Mouse (Mus musculus) Patski (cell line): ENCODE data around the gene Serinc2. TPM values are rescaled to one million over a fixed set of nuclear protein-coding genes. Genes with fewer than 3 reads are reported as not detected.

Source experiments
- ATAC-seq: fragments of 100-300 bp; one replicate; pipeline ENCODE4 v1.8.0; 2021
- CTCF ChIA-PET: fragments of 350-600 bp; sonication (Branson Sonifier 250); formaldehyde crosslinking; loops from one replicate; lab custom pipeline; 2022; ENCODE audit warnings: inconsistent platforms; lab: Charles Lee
- POLR2A ChIA-PET: fragments of 350-600 bp; sonication (Branson Sonifier 250); formaldehyde crosslinking; loops from one replicate; lab custom pipeline; 2022; ENCODE audit warnings: antibody characterized with exemption, inconsistent platforms; lab: Charles Lee
- DNase-seq: peaks from one replicate; pipeline ENCODE4 v3.0.0-alpha.2; 2011; ENCODE audit warnings: low read depth, low spot score
- H3K27me3 ChIP-seq: fragments of 371-371 bp; one replicate; pipeline ENCODE4 v1.5.1; 2021
- CTCF ChIP-seq: fragments of 100-300 bp; IDR thresholded peaks from one replicate; pipeline ENCODE4 v1.5.1; 2021
- in situ Hi-C: fragments of 300-500 bp; cut with MboI; formaldehyde crosslinking; loops from 3 replicates; pipeline ENCODE4 v1.11.1; 2018; ENCODE audit warnings: low pct_unique_long_range_greater_than_20kb, mixed read lengths
- polyA plus RNA-seq: library from polyadenylated mRNA; unstranded; gene quantifications from one replicate; pipeline ENCODE4 v1.2.3, GENCODE M21; 2021

Gene Serinc2
- polyA plus RNA-seq, 1 experiment from 2014 or later = 77.5 TPM

DNA sequence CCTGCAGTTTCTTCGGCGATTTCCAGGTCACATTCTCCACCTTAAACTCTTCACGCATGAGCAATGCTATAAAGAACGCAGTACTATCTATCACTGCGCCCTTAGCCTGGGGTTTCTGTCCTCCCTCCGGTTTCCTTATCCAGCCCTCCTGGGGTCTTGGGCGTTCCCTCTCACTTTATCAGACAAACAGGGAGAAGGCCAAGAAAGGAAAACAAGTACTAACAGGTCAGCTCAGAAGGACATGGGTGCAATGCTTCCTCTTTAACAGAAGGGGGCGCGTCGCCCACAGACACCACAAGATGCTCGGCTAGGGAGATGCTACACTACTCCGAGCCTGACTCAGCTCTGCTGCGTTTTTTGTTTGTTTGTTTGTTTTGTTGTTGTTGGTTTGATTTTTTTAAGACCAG, 18.1 kb upstream of the Serinc2 start:
- H3K27me3 ChIP-seq = no peaks in the 10 kb centered on the region
- ChIA-PET CTCF (interaction anchor here (0.9 to 2.3 kb wide), 5 partner anchors 13 to 236 kb away, joined by 3 to 10 read pairs (median 4); no protein-coding TSS in a partner anchor), POLR2A (no interaction called here)
- TF ChIP-seq CTCF = no peak
- no peak for DNase-seq
- in situ Hi-C loops = no loop called here
- no peak for ATAC-seq

DNA sequence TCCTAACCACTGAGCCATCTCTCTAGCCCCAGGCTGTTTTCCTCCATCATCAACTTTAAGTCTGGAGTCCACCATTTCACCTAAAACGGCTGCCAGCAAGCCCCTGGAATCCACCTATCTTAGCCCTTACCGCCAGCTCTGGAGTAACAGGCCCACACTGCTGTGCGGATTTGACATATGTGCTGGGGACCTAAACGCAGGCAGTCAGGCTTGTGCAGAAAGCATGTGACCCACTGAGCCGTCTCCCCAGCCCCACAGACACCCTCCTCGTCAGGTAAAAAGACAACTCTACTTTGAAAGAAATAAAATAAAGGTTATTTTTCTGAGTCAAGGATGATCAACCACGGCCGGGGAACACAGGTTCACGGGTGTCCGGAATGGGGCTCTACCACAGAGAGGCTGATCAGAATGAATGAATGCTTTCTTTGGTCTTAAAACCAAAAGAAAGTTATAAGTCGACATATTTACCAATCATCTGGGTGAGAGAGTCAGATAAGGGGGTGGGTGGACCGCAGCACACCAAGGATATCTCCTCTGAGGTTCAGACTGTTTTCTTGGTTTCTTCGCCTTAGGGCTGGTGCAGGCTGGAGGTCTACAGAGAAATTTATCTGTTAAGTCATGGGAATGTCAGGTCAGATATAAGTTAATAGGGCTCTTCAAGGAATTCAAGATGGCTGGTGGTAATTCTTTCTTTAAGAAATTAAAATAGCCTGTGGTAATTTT, 17.4 kb upstream of the Serinc2 start:
- DNase-seq (no peak), ATAC-seq (no peak)
- in situ Hi-C loops = no loop called here
- ChIA-PET CTCF (interaction anchor here (0.9 to 2.3 kb wide), 6 partner anchors 14 to 237 kb away, joined by 3 to 10 read pairs (median 4); no protein-coding TSS in a partner anchor), POLR2A (no interaction called here)
- H3K27me3 ChIP-seq = no peaks in the 10 kb centered on the region
- TF ChIP-seq CTCF = no peak

- ChIA-PET POLR2A (no interaction called here), CTCF (interaction anchor here (1.3 kb wide), 1 partner anchor 106 kb away, joined by 3 read pairs; no protein-coding TSS in a partner anchor)
- no peak for DNase-seq
- in situ Hi-C loops = no loop called here
- H3K27me3 ChIP-seq = no peaks in the 10 kb centered on the region
- no peak for ATAC-seq
- TF ChIP-seq CTCF = no peak
Measured at GRCm38 (mm10) chr4:130295047-130295745, 16.2 kb upstream of the Serinc2 start.

GRCm38 (mm10) chr4:130294513-130294912, 15.5 kb upstream of the Serinc2 start:
- no peaks in the 10 kb centered on the region for H3K27me3 ChIP-seq
- TF ChIP-seq CTCF = no peak
- POLR2A ChIA-PET = no interaction called here
- DNase-seq (no peak), ATAC-seq (no peak)
- CTCF ChIA-PET = no interaction called here
- in situ Hi-C loops = loop anchor here (5.0 kb wide), 2 partner anchors 47 to 97 kb away; no protein-coding TSS in a partner anchor

DNA sequence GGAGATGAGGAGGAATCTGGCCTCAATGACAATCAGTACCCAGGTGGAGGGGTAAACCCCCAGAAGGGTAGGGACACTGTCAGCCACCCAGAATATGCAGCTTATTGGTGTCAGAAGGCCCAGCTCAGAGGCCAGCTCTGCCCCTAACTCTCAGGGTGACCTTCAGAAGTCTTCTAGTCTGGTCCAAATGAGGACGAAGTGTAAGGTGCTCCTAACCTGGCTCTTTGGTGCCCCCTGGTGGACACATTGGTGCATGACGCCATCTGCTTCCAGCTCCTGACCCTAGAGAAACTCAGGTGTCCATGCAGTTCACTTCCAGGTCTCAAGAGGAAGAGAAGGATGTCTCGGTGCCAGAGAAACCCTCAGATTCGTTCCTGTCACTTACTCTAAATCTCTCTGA, 13.3 kb upstream of the Serinc2 start:
- CTCF ChIA-PET = interaction anchor here (0.6 to 3.6 kb wide), 9 partner anchors 10 to 242 kb away, joined by 3 to 18 read pairs (median 3); no protein-coding TSS in a partner anchor
- H3K27me3 ChIP-seq = no peaks in the 10 kb centered on the region
- TF ChIP-seq CTCF = peak; percentile 72
- DNase-seq (no peak), ATAC-seq (no peak)
- in situ Hi-C loops = loop anchor here (5.0 kb wide), 2 partner anchors 45 to 95 kb away; no protein-coding TSS in a partner anchor
- POLR2A ChIA-PET = no interaction called here

GRCm38 (mm10) chr4:130289824-130290223, 10.8 kb upstream of the Serinc2 start:
- H3K27me3 ChIP-seq = no peaks in the 10 kb centered on the region
- DNase-seq (no peak), ATAC-seq (no peak)
- POLR2A ChIA-PET = no interaction called here
- TF ChIP-seq CTCF = no peak
- CTCF ChIA-PET = interaction anchor here (3.6 kb wide), 1 partner anchor 91 kb away, joined by 18 read pairs; no protein-coding TSS in a partner anchor
- in situ Hi-C loops = loop anchor here (5.0 kb wide), 2 partner anchors 43 to 93 kb away; no protein-coding TSS in a partner anchor

DNA sequence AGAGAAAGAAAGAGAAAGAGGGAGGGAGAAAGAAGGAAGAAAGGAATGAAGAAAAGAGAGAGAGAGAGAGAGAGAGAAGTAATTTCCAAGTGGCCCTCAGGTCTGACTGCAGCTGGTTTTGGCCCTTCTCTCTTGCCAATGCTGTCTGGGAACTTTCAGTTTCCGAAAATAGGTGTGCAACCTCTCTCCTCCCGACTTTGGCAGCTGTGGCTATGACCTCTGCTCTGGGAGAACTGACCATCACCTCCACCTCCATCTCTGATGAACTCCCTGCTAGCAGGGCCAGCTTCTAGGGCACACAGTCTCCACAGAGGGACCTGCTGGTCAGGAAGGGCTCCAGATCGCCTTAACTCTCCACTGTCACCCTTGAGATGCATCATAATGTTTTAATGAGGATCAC, 7.5 kb upstream of the Serinc2 start:
- no peak for DNase-seq
- no peak for ATAC-seq
- in situ Hi-C loops = no loop called here
- ChIA-PET CTCF (no interaction called here), POLR2A (no interaction called here)
- no peaks in the 10 kb centered on the region for H3K27me3 ChIP-seq
- no peak for TF ChIP-seq CTCF

GRCm38 (mm10) chr4:130283826-130284225, 4.8 kb upstream of the Serinc2 start:
- ChIA-PET POLR2A (no interaction called here), CTCF (interaction anchor here (1.4 to 1.5 kb wide), 2 partner anchors 10 to 29 kb away, joined by 4 read pairs; no protein-coding TSS in a partner anchor)
- in situ Hi-C loops = loop anchor here (5.0 kb wide), 1 partner anchor 658 kb away; the partner anchor contains the start of gene Matn1
- DNase-seq (no peak), ATAC-seq (no peak)
- TF ChIP-seq CTCF = no peak
- H3K27me3 ChIP-seq = no peaks in the 10 kb centered on the region

GRCm38 (mm10) chr4:130282856-130283255, 3.9 kb upstream of the Serinc2 start:
- ATAC-seq (no peak), DNase-seq (no peak)
- no peaks in the 10 kb centered on the region for H3K27me3 ChIP-seq
- POLR2A ChIA-PET = no interaction called here
- in situ Hi-C loops = loop anchor here (5.0 kb wide), 1 partner anchor 659 kb away; the partner anchor contains the start of gene Matn1
- CTCF ChIA-PET = interaction anchor here (1.4 to 1.7 kb wide), 2 partner anchors 9 kb away, joined by 3 to 4 read pairs; no protein-coding TSS in a partner anchor
- no peak for TF ChIP-seq CTCF

DNA sequence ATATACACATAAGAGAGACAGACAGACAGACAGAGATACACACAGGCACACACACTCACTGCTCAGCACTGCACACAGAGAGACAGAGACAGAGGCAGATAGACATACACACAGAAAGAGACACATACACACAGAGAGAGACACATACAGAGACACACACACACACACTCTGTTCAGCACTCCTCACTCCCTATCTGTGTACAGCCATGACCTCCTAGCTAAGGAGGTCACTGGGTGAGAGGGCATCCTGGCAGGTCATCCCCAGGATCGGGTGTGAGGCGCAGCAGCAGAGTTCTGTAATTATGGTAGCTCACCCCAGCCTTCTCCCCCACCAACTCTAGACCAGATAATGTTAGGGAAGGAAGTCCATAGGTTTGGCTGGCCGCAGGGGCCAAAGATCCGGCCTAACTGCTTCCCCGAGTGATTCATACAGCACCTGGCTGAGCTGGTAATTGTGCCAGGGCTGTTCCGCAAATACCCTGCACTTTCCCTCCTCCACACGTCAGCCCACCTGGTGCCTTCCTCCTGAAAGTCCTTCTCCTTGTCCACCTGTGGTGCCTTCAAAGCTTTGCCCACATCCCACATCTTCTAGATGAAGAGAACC, 2.3 kb downstream of the Serinc2 start:
- ChIA-PET CTCF (no interaction called here), POLR2A (no interaction called here)
- ATAC-seq (no peak), DNase-seq (no peak)
- H3K27me3 ChIP-seq = no peaks in the 10 kb centered on the region
- no peak for TF ChIP-seq CTCF
- in situ Hi-C loops = no loop called here
